Comparison of ENCODE assay signal across 7 mouse cellular contexts in the genomic region with DNA sequence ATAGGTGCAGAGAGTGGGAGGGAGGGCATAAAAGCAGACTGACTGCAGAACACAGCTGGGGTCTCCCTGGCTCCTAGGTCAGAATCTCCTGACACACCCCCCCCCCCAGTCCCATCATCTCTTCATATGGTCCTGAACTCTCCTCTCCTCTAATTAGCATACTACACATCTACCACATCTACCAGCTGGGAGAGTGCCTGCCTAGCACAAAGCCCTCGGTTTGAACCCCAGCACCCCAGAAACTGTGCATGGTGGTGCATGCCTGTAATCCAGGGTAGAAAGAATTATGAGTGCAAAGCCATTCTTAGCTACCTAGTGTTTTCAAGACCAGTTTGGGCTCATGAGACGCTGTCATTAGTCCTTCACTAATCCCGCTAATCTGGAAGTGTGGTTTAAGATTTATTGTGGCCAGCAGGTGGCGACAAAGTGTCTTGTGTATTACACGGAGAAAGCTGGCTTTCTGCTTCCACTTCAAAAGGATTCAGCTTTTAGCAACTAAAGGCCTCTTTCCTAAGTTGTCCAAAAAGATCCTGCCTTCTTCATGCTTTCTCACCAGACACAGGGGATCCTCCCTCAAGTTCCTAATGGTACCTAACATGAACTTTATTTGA. TPM values are rescaled to one million over a fixed set of nuclear protein-coding genes. Genes with fewer than 3 reads are reported as not detected.
DNase-seq lines count a peak whose midpoint lies in the region; ATAC-seq and TF ChIP-seq lines count a peak whose summit lies in the region.

No protein-coding gene starts in this region.

- H3K27me3 ChIP-seq in E14TG2a.4 (ENCODE audit: insufficient read depth, low read length), result peaks cover 44% of the 10 kb centered on the region

- intact Hi-C loops in heart, postnatal 36 days (cut with DNase I), result loop anchor here (1.0 kb wide), 2 partner anchors 49 to 71 kb away; no protein-coding TSS in a partner anchor

- no peaks in the 10 kb centered on the region for H3K36me3 ChIP-seq in E14TG2a.4 (ENCODE audit: insufficient read depth, low read length)

- DNase-seq in ZHBTc4 (ENCODE audit: low read depth, low spot score), result peak; percentile 75
- DNase-seq in embryo, embryonic 10.5 days (ENCODE audit: low spot score), result peak; percentile 87
- DNase-seq in heart, postnatal 36 days, result peak; percentile 52 to 76
- DNase-seq in layer of hippocampus, adult 9-10 months (ENCODE audit: low spot score), result peak; percentile 75
- peak; percentile 48 for DNase-seq in right cerebral cortex, postnatal 25 days

- H3K4me3 ChIP-seq in E14TG2a.4 (replicated peaks; ENCODE audit: low read length), result no peak overlapping the region

- 0 out of 2 replicates have a peak, but pooled peaks cover 5% of the 10 kb centered on the region for H3K9me3 ChIP-seq in E14TG2a.4 (ENCODE audit: low read length)

- peaks cover 11% of the 10 kb centered on the region; the same call in 1 of the 2 replicates for H3K4me1 ChIP-seq in E14TG2a.4 (replicated peaks; ENCODE audit: low read depth, low read length)

- peak; percentile 64 for ATAC-seq in megakaryocyte, adult 5-6 weeks (ENCODE audit: poor library complexity, severe bottlenecking)

- TF ChIP-seq CTCF in E14TG2a.4 (conservative IDR thresholded peaks at IDR 0.05; ENCODE audit: low read length), result peak; percentile 52

RNA-seq across cellular contexts. Expression of a gene that starts 2.1 kb away (rescaled TPM):
- total RNA-seq in heart, postnatal 36 days (2021), result not detected
- total RNA-seq in megakaryocyte, adult 5-6 weeks (2015), result not detected in 2 replicates
- total RNA-seq in megakaryocyte, adult 5-6 weeks (2017), result not detected in 2 replicates

RNA-seq across cellular contexts. Expression of a gene that starts 13.2 kb away (rescaled TPM):
- not detected for total RNA-seq in heart, postnatal 36 days (2021)
- total RNA-seq in megakaryocyte, adult 5-6 weeks (2015), result not detected in 2 replicates
- total RNA-seq in megakaryocyte, adult 5-6 weeks (2017), result not detected in 2 replicates

RNA-seq across cellular contexts. Expression of a gene that starts 19.3 kb away (rescaled TPM):
- total RNA-seq in heart, postnatal 36 days (2021), result 1 to 10 TPM; 1.7 to 2.5 TPM
- 0.49 and 1.6 TPM in 2 replicates for total RNA-seq in megakaryocyte, adult 5-6 weeks (2015)
- total RNA-seq in megakaryocyte, adult 5-6 weeks (2017), result 0.94 and 0.95 TPM in 2 replicates

RNA-seq across cellular contexts. Expression of a gene that starts 34.3 kb away (rescaled TPM):
- under 1 TPM; 0.42 to 0.62 TPM for total RNA-seq in heart, postnatal 36 days (2021)
- 5.9 and 7.6 TPM in 2 replicates for total RNA-seq in megakaryocyte, adult 5-6 weeks (2015)
- total RNA-seq in megakaryocyte, adult 5-6 weeks (2017), result 14.2 and 17.0 TPM in 2 replicates

RNA-seq across cellular contexts. Expression of a gene that starts 34.8 kb away (rescaled TPM):
- 1 to 10 TPM; 2.1 to 3.8 TPM for total RNA-seq in heart, postnatal 36 days (2021)
- total RNA-seq in megakaryocyte, adult 5-6 weeks (2015), result 4.2 and 4.9 TPM in 2 replicates
- 10.6 and 12.7 TPM in 2 replicates for total RNA-seq in megakaryocyte, adult 5-6 weeks (2017)
